Comparison of ENCODE assay signal across 10 mouse cellular contexts in genomic region chr17:27201981-27202380, GRCm38 (mm10). TPM values are rescaled to one million over a fixed set of nuclear protein-coding genes. Genes with fewer than 3 reads are reported as not detected.
A peak's percentile ranks its signal among the peaks of the same experiment; 100 is the strongest.
DNase-seq lines count a peak whose midpoint lies in the region; ATAC-seq and TF ChIP-seq lines count a peak whose summit lies in the region.
"Had no signal": no experiment of that assay in that cellular context is flagged by ENCODE, and none has a peak within 500 bp of the region (broad histone marks: within the 10 kb centered on the region; RNA-seq: fewer than 3 reads in every experiment).

No protein-coding gene starts in this region.

- peak; percentile 58 for TF ChIP-seq CTCF in lung, postnatal 0 days (IDR thresholded peaks at IDR 0.05)
- peak; percentile 67 for TF ChIP-seq CTCF in E14TG2a.4 (conservative IDR thresholded peaks at IDR 0.05; ENCODE audit: low read length)
- TF ChIP-seq CTCF in liver, adult 2 months (IDR thresholded peaks at IDR 0.05; ENCODE audit: low read depth, low read length), result peak; percentile 26; the same call in 1 of the 2 replicates

- H3K36me3 ChIP-seq in lung, postnatal 0 days (ENCODE audit: insufficient read depth, low read length), result peaks cover 11% of the 10 kb centered on the region
- peaks cover 43% of the 10 kb centered on the region for H3K36me3 ChIP-seq in E14TG2a.4 (ENCODE audit: insufficient read depth, low read length)
- peaks cover 10% of the 10 kb centered on the region for H3K36me3 ChIP-seq in liver, adult 2 months (ENCODE audit: control insufficient read depth, insufficient read depth, low read length)

- no peak for DNase-seq in lung, postnatal 0 days (ENCODE audit: low spot score)
- DNase-seq in lung, postnatal 4 days, result no peak
- peak; percentile 83 for DNase-seq in R1 (ENCODE audit: low read depth, low spot score)
- peak; percentile 16 for DNase-seq in liver, adult 2 months (ENCODE audit: extremely low read depth, low read depth, low spot score)
- no peak for DNase-seq in heart, postnatal 36 days
- DNase-seq in adrenal gland, postnatal 25 days, result no peak
- DNase-seq: kidney, adult 18-20 months; left cerebral cortex, postnatal 4 days had no signal

- peaks cover 13% of the 10 kb centered on the region; the same call in 1 of the 2 replicates for H3K79me2 ChIP-seq in liver, adult 2 months (ENCODE audit: control insufficient read depth, insufficient read depth, low read length)

- no peaks in the 10 kb centered on the region for H3K9me3 ChIP-seq in lung, postnatal 0 days (ENCODE audit: low read length)
- H3K9me3 ChIP-seq in E14TG2a.4 (ENCODE audit: low read length), result no peaks in the 10 kb centered on the region

- intact Hi-C loops in heart, postnatal 36 days (cut with DNase I), result loop anchor here (5.0 to 10.0 kb wide), 3 partner anchors 70 to 957 kb away; partner anchors contain the start of genes Fam234a and Uqcc2

- H3K27me3 ChIP-seq in lung, postnatal 0 days (replicated peaks; ENCODE audit: insufficient read depth, low read length), result no peaks in the 10 kb centered on the region
- H3K27me3 ChIP-seq in E14TG2a.4 (ENCODE audit: insufficient read depth, low read length), result no peaks in the 10 kb centered on the region
- H3K27me3 ChIP-seq in liver, adult 2 months (ENCODE audit: control insufficient read depth, insufficient read depth, low read length), result no peaks in the 10 kb centered on the region

- H3K4me2 ChIP-seq in lung, postnatal 0 days (replicated peaks; ENCODE audit: low read depth, low read length), result no peak overlapping the region

- no peak overlapping the region for H3K9ac ChIP-seq in lung, postnatal 0 days (replicated peaks; ENCODE audit: low read depth)
- H3K9ac ChIP-seq in liver, adult 2 months (ENCODE audit: low read depth, low read length), result no peak overlapping the region

- no peak overlapping the region for H3K27ac ChIP-seq in lung, postnatal 0 days (ENCODE audit: low read length)
- H3K27ac ChIP-seq in liver, adult 2 months (replicated peaks; ENCODE audit: insufficient read depth, low read depth, low read length), result no peak overlapping the region

- TF ChIP-seq EP300 in lung, postnatal 0 days (IDR thresholded peaks at IDR 0.05), result no peak

- no peak for ATAC-seq in lung, postnatal 0 days
- ATAC-seq in monocyte, adult 5-6 weeks (replicated peaks; ENCODE audit: insufficient number of reproducible peaks, low FRiP score, low TSS enrichment, poor library complexity, severe bottlenecking), result no peak

- no peak for TF ChIP-seq POLR2A in liver, adult 2 months (IDR thresholded peaks at IDR 0.05; ENCODE audit: extremely low read depth, insufficient read depth, low read length)

- H3K4me1 ChIP-seq in lung, postnatal 0 days (ENCODE audit: insufficient read depth, low read depth, low read length), result no peaks in the 10 kb centered on the region
- peaks cover 67% of the 10 kb centered on the region for H3K4me1 ChIP-seq in E14TG2a.4 (replicated peaks; ENCODE audit: low read depth, low read length)
- peaks cover 6% of the 10 kb centered on the region for H3K4me1 ChIP-seq in liver, adult 2 months (ENCODE audit: control insufficient read depth, insufficient read depth, low read length)

- no peak overlapping the region for H3K4me3 ChIP-seq in lung, postnatal 0 days (ENCODE audit: low read depth, low read length)
- no peak overlapping the region for H3K4me3 ChIP-seq in E14TG2a.4 (replicated peaks; ENCODE audit: low read length)
- H3K4me3 ChIP-seq in liver, adult 2 months (ENCODE audit: insufficient read depth, low read depth, low read length), result no peak overlapping the region

- WGBS in lung, postnatal 0 days, result 92% methylated on average over 2 of the region's 2 CpGs
- WGBS in liver, adult 2 months, result 91% methylated on average over 2 of the region's 2 CpGs

RNA-seq across cellular contexts. Expression of gene Lemd2, which starts 2.3 kb away (rescaled TPM):
- polyA plus RNA-seq in lung, postnatal 0 days (2015; fragmentation: Nextera tagmentation; extraction: Ambion mirVana), result 13.2 and 13.9 TPM in 2 replicates
- total RNA-seq in liver, adult 2 months (2014; rRNA removed), result 15.1 and 17.8 TPM in 2 replicates
- 34.8 and 45.1 TPM in 2 replicates for polyA plus RNA-seq in liver, adult 2 months (2012; rRNA removed)
- total RNA-seq in heart, postnatal 36 days (2021), result 10 to 100 TPM; 29.0 to 29.1 TPM
- 80.7 and 81.1 TPM in 2 replicates for total RNA-seq in adrenal gland, postnatal 25 days (2021)
- 54.3 to 81.1 TPM (median 78.5 TPM) in 3 replicates for total RNA-seq in monocyte, adult 5-6 weeks (2017)

RNA-seq across cellular contexts. Expression of gene Ip6k3, which starts 34.4 kb away (rescaled TPM):
- polyA plus RNA-seq in lung, postnatal 0 days (2015; fragmentation: Nextera tagmentation; extraction: Ambion mirVana), result 0.75 and 0.91 TPM in 2 replicates
- 0.13 TPM in 1 of 2 replicates, not detected in the other for total RNA-seq in liver, adult 2 months (2014; rRNA removed)
- polyA plus RNA-seq in liver, adult 2 months (2012; rRNA removed), result not detected in 2 replicates
- 1 to 10 TPM; 4.7 to 7.9 TPM for total RNA-seq in heart, postnatal 36 days (2021)
- total RNA-seq in adrenal gland, postnatal 25 days (2021), result 0.52 and 1.6 TPM in 2 replicates
- 5.4 to 8.6 TPM (median 7.0 TPM) in 3 replicates for total RNA-seq in monocyte, adult 5-6 weeks (2017)
- total RNA-seq: left cerebral cortex, postnatal 4 days had no signal

Comparison
In these comparisons a context has a peak if more than half of its experiments do, and no peak if none do; other contexts are left out.
1. DNase-seq: peak in R1 (single experiment) and liver, adult 2 months (single experiment); none in lung, postnatal 0 days (single experiment), lung, postnatal 4 days (0 of 2), heart, postnatal 36 days (0 of 2) and adrenal gland, postnatal 25 days (single experiment).
2. Peak in every context shown above with its lines, with median percentiles within 50 percentile points of each other: CTCF ChIP-seq.